Mouse (Mus musculus): ENCODE results near the gene Tppp. TPM values are rescaled to one million over a fixed set of nuclear protein-coding genes. Genes with fewer than 3 reads are reported as not detected.
"Not testable (repeated sequence)": the region's sequence is repeated elsewhere in the genome, so short reads cannot be mapped to it uniquely, and the experiment has no call there.

Gene Tppp
- total RNA-seq, 2 experiments from 2014 or later, result 123 to 126 TPM

DNA sequence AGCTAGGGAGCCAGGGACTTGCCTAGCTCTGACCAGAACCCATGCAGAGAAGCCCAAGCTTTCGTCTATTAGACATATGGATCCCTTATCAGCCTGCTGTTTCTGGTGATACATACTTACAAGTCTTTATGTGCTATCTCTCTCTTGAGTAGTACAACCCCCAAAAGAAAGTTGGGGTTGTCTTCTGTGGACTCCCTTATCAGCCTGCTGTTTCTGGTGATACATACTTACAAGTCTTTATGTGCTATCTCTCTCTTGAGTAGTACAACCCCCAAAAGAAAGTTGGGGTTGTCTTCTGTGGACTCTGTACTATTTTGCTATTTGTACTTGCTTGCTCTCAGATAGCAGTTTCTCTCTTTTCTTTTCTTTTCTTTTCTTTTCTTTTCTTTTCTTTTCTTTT is 62.0 kb downstream of the Tppp start:
- intact Hi-C loops (cut with DNase I); DNase-seq (ENCODE audit: extremely low spot score in 1 of 2, low spot score in 2 of 2): not testable (repeated sequence)

DNA sequence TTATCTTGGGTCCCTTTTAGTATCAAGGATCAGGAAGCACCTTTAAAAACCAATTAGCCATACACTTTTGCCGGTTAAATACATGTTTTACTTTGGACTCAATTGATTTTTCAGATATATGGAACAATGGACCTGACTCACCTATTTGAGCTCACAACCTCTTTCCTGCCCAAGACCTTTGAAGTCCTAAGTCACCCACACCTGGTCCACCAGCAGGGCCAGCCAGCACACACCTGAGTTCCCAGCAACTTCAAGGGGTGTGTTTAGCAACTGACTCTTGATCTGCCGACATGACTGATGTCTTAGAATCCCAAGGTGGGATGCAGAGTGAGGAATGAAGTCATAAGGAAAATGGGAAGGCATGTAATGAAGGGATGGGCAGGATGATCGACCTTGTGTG is 62.5 kb downstream of the Tppp start:
- DNase-seq (ENCODE audit: extremely low spot score in 1 of 2, low spot score in 2 of 2), result no peak
- intact Hi-C loops (cut with DNase I), result no loop called here

DNA sequence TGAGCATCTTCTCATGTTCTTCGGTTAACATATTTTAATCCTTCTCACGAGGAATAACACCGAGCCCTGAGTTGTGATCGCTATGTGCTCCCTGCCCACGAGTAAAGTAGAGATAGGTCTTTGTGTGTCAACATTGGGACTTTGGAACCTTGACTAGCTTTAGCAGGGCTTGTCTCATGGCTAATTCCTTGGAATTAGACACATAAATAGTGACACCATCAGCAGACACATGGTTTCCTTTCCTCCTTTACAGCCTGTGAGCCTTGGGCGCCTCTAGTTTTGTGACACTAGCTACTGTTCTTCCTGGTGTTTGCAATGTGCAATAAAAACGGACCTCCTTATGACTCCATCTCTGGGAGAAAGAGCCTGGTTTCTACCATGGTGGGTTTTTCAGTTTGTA is 64.2 kb downstream of the Tppp start:
- intact Hi-C loops (cut with DNase I), result no loop called here
- DNase-seq (ENCODE audit: extremely low spot score in 1 of 2, low spot score in 2 of 2), result no peak

Other genes starting within 250 kb of the Tppp start
- 1 to 10 TPM; 6.5 to 6.6 TPM for gene Nkd2, start 161.8 kb upstream of the Tppp start, total RNA-seq (2021)
- 1 to 10 TPM; 1.6 to 2.0 TPM for gene Trip13, start 71.6 kb upstream of the Tppp start, total RNA-seq (2021)
- 10 to 100 TPM; 84.8 to 92.0 TPM for gene Brd9, start 71.6 kb upstream of the Tppp start, total RNA-seq (2021)
- not detected for gene Zdhhc11, start 45.6 kb upstream of the Tppp start, total RNA-seq (2021)
- gene Cep72, start 52.9 kb downstream of the Tppp start, total RNA-seq (2021), result 1 to 10 TPM; 1.7 to 2.3 TPM
- gene Slc9a3, start 112.0 kb downstream of the Tppp start, total RNA-seq (2021), result 1 to 10 TPM in 1 of 2 experiments, under 1 TPM in 1; 0.73 to 1.2 TPM
- 10 to 100 TPM; 69.9 to 70.3 TPM for gene Exoc3, start 199.3 kb downstream of the Tppp start, total RNA-seq (2021)

Data from left cerebral cortex, postnatal 10 days (tissue).